Mouse (Mus musculus): Measurements from ENCODE around the gene Sin3a. TPM values are rescaled to one million over a fixed set of nuclear protein-coding genes. Genes with fewer than 3 reads are reported as not detected.

Gene Sin3a
- polyA plus RNA-seq, 1 experiment from 2014 or later = 40.8 TPM

- no peaks in the 10 kb centered on the region for H3K9me3 ChIP-seq (ENCODE audit: control insufficient read depth, low read length)
- DNase-seq (no peak), ATAC-seq (ENCODE audit: low FRiP score, low TSS enrichment) (no peak)
- no peak overlapping the region for H3K27ac ChIP-seq (replicated peaks; ENCODE audit: low read depth, low read length)
- no peaks in the 10 kb centered on the region for H3K27me3 ChIP-seq (ENCODE audit: control insufficient read depth, insufficient read depth, low read length)
- WGBS = 86% methylated on average over 5 of the region's 5 CpGs
- H3K4me2 ChIP-seq (ENCODE audit: low read length) = no peak overlapping the region
- H3K4me1 ChIP-seq (ENCODE audit: control insufficient read depth, insufficient read depth, low read length) = peaks cover 15% of the 10 kb centered on the region
- H3K36me3 ChIP-seq (ENCODE audit: control insufficient read depth, insufficient read depth, low read length) = peaks cover 6% of the 10 kb centered on the region
- H3K4me3 ChIP-seq (replicated peaks; ENCODE audit: low read depth, low read length) = no peak overlapping the region
- H3K9ac ChIP-seq (replicated peaks; ENCODE audit: low read length) = no peak overlapping the region
Measured at GRCm38 (mm10) chr9:57150192-57150591, 78.4 kb downstream of the Sin3a start.

GRCm38 (mm10) chr9:57152331-57152730 is 80.5 kb downstream of the Sin3a start:
- Histone ChIP-seq H3K9ac (replicated peaks; ENCODE audit: low read length) (no peak overlapping the region), H3K4me3 (replicated peaks; ENCODE audit: low read depth, low read length) (no peak overlapping the region), H3K27me3 (ENCODE audit: control insufficient read depth, insufficient read depth, low read length) (no peaks in the 10 kb centered on the region), H3K36me3 (ENCODE audit: control insufficient read depth, insufficient read depth, low read length) (peaks cover 13% of the 10 kb centered on the region), H3K9me3 (ENCODE audit: control insufficient read depth, low read length) (no peaks in the 10 kb centered on the region), H3K4me2 (ENCODE audit: low read length) (no peak overlapping the region), H3K27ac (replicated peaks; ENCODE audit: low read depth, low read length) (no peak overlapping the region), H3K4me1 (ENCODE audit: control insufficient read depth, insufficient read depth, low read length) (peaks cover 12% of the 10 kb centered on the region)
- ATAC-seq (ENCODE audit: low FRiP score, low TSS enrichment) (no peak), DNase-seq (peak; percentile 13)
- 53% methylated on average over 6 of the region's 6 CpGs for WGBS

GRCm38 (mm10) chr9:57156383-57156782 is 84.5 kb downstream of the Sin3a start:
- Histone ChIP-seq H3K36me3 (ENCODE audit: control insufficient read depth, insufficient read depth, low read length) (peaks cover 13% of the 10 kb centered on the region), H3K4me3 (replicated peaks; ENCODE audit: low read depth, low read length) (no peak overlapping the region), H3K9me3 (ENCODE audit: control insufficient read depth, low read length) (no peaks in the 10 kb centered on the region), H3K4me2 (ENCODE audit: low read length) (no peak overlapping the region), H3K27me3 (ENCODE audit: control insufficient read depth, insufficient read depth, low read length) (no peaks in the 10 kb centered on the region), H3K27ac (replicated peaks; ENCODE audit: low read depth, low read length) (no peak overlapping the region), H3K4me1 (ENCODE audit: control insufficient read depth, insufficient read depth, low read length) (peaks cover 10% of the 10 kb centered on the region), H3K9ac (replicated peaks; ENCODE audit: low read length) (no peak overlapping the region)
- WGBS = 96% methylated on average over 7 of the region's 7 CpGs
- no peak for ATAC-seq (ENCODE audit: low FRiP score, low TSS enrichment)
- DNase-seq = no peak

- WGBS = 86% methylated on average over 8 of the region's 8 CpGs
- Histone ChIP-seq H3K4me1 (ENCODE audit: control insufficient read depth, insufficient read depth, low read length) (peaks cover 10% of the 10 kb centered on the region), H3K36me3 (ENCODE audit: control insufficient read depth, insufficient read depth, low read length) (peaks cover 13% of the 10 kb centered on the region), H3K9ac (replicated peaks; ENCODE audit: low read length) (no peak overlapping the region), H3K27ac (replicated peaks; ENCODE audit: low read depth, low read length) (no peak overlapping the region), H3K4me2 (ENCODE audit: low read length) (peak overlapping the region; percentile 97), H3K9me3 (ENCODE audit: control insufficient read depth, low read length) (no peaks in the 10 kb centered on the region), H3K4me3 (replicated peaks; ENCODE audit: low read depth, low read length) (no peak overlapping the region), H3K27me3 (ENCODE audit: control insufficient read depth, insufficient read depth, low read length) (no peaks in the 10 kb centered on the region)
- ATAC-seq (ENCODE audit: low FRiP score, low TSS enrichment) = no peak
- no peak for DNase-seq
Measured at GRCm38 (mm10) chr9:57156823-57157222, 85.0 kb downstream of the Sin3a start.

GRCm38 (mm10) chr9:57157499-57157898 is 85.7 kb downstream of the Sin3a start:
- DNase-seq (no peak), ATAC-seq (ENCODE audit: low FRiP score, low TSS enrichment) (no peak)
- H3K27ac ChIP-seq (replicated peaks; ENCODE audit: low read depth, low read length) = peak overlapping the region; percentile 75
- peaks cover 10% of the 10 kb centered on the region for H3K4me1 ChIP-seq (ENCODE audit: control insufficient read depth, insufficient read depth, low read length)
- peaks cover 13% of the 10 kb centered on the region for H3K36me3 ChIP-seq (ENCODE audit: control insufficient read depth, insufficient read depth, low read length)
- WGBS = 33% methylated on average over 13 of the region's 13 CpGs
- peak overlapping the region; percentile 72 for H3K9ac ChIP-seq (replicated peaks; ENCODE audit: low read length)
- H3K4me3 ChIP-seq (replicated peaks; ENCODE audit: low read depth, low read length) = peak overlapping the region; percentile 89
- H3K27me3 ChIP-seq (ENCODE audit: control insufficient read depth, insufficient read depth, low read length) = no peaks in the 10 kb centered on the region
- H3K9me3 ChIP-seq (ENCODE audit: control insufficient read depth, low read length) = no peaks in the 10 kb centered on the region
- peak overlapping the region; percentile 97 for H3K4me2 ChIP-seq (ENCODE audit: low read length)

GRCm38 (mm10) chr9:57158013-57158470 is 86.2 kb downstream of the Sin3a start, which contains the start of gene Commd4:
Commd4 (minus strand) TSS chr9:57158331.
- H3K4me1 ChIP-seq (ENCODE audit: control insufficient read depth, insufficient read depth, low read length) = peaks cover 10% of the 10 kb centered on the region
- peak within 1 kb of the TSS; percentile 89 for H3K4me3 ChIP-seq (replicated peaks; ENCODE audit: low read depth, low read length)
- ATAC-seq (ENCODE audit: low FRiP score, low TSS enrichment) (peak; percentile 91), DNase-seq (peak; percentile 97)
- H3K9ac ChIP-seq (replicated peaks; ENCODE audit: low read length) = peak within 1 kb of the TSS; percentile 72
- peaks cover 13% of the 10 kb centered on the region for H3K36me3 ChIP-seq (ENCODE audit: control insufficient read depth, insufficient read depth, low read length)
- no peaks in the 10 kb centered on the region for H3K9me3 ChIP-seq (ENCODE audit: control insufficient read depth, low read length)
- H3K27me3 ChIP-seq (ENCODE audit: control insufficient read depth, insufficient read depth, low read length) = no peaks in the 10 kb centered on the region
- peak within 1 kb of the TSS; percentile 75 for H3K27ac ChIP-seq (replicated peaks; ENCODE audit: low read depth, low read length)
- under 1% methylated on average over 24 of the region's 24 CpGs for WGBS
- H3K4me2 ChIP-seq (ENCODE audit: low read length) = peak within 1 kb of the TSS; percentile 97

- Histone ChIP-seq H3K9ac (replicated peaks; ENCODE audit: low read length) (peak overlapping the region; percentile 72), H3K27ac (replicated peaks; ENCODE audit: low read depth, low read length) (peak overlapping the region; percentile 75), H3K4me2 (ENCODE audit: low read length) (peak overlapping the region; percentile 97), H3K4me3 (replicated peaks; ENCODE audit: low read depth, low read length) (peak overlapping the region; percentile 89), H3K9me3 (ENCODE audit: control insufficient read depth, low read length) (no peaks in the 10 kb centered on the region), H3K36me3 (ENCODE audit: control insufficient read depth, insufficient read depth, low read length) (peaks cover 13% of the 10 kb centered on the region), H3K27me3 (ENCODE audit: control insufficient read depth, insufficient read depth, low read length) (no peaks in the 10 kb centered on the region), H3K4me1 (ENCODE audit: control insufficient read depth, insufficient read depth, low read length) (peaks cover 10% of the 10 kb centered on the region)
- WGBS = 38% methylated on average over 11 of the region's 11 CpGs
- ATAC-seq (ENCODE audit: low FRiP score, low TSS enrichment) (peak; percentile 49), DNase-seq (no peak)
Measured at GRCm38 (mm10) chr9:57158506-57158905, 86.7 kb downstream of the Sin3a start.

- peak; percentile 61 for DNase-seq
- H3K36me3 ChIP-seq (ENCODE audit: control insufficient read depth, insufficient read depth, low read length) = no peaks in the 10 kb centered on the region
- no peaks in the 10 kb centered on the region for H3K9me3 ChIP-seq (ENCODE audit: control insufficient read depth, low read length)
- H3K27me3 ChIP-seq (ENCODE audit: control insufficient read depth, insufficient read depth, low read length) = no peaks in the 10 kb centered on the region
- peaks cover 4% of the 10 kb centered on the region for H3K4me1 ChIP-seq (ENCODE audit: control insufficient read depth, insufficient read depth, low read length)
- H3K4me3 ChIP-seq (replicated peaks; ENCODE audit: low read depth, low read length) = no peak overlapping the region
- WGBS = 15% methylated on average over 3 of the region's 3 CpGs
- H3K27ac ChIP-seq (replicated peaks; ENCODE audit: low read depth, low read length) = no peak overlapping the region
- H3K9ac ChIP-seq (replicated peaks; ENCODE audit: low read length) = no peak overlapping the region
- ATAC-seq (ENCODE audit: low FRiP score, low TSS enrichment) = no peak
- H3K4me2 ChIP-seq (ENCODE audit: low read length) = no peak overlapping the region
Measured at GRCm38 (mm10) chr9:57162496-57162895, 90.7 kb downstream of the Sin3a start.

- H3K4me2 ChIP-seq (ENCODE audit: low read length) = no peak overlapping the region
- H3K4me1 ChIP-seq (ENCODE audit: control insufficient read depth, insufficient read depth, low read length) = no peaks in the 10 kb centered on the region; the same call in 1 of the 2 replicates
- ATAC-seq (ENCODE audit: low FRiP score, low TSS enrichment) = no peak
- no peak overlapping the region for H3K9ac ChIP-seq (replicated peaks; ENCODE audit: low read length)
- H3K36me3 ChIP-seq (ENCODE audit: control insufficient read depth, insufficient read depth, low read length) = no peaks in the 10 kb centered on the region
- 33% methylated on average over 2 of the region's 2 CpGs for WGBS
- H3K27ac ChIP-seq (replicated peaks; ENCODE audit: low read depth, low read length) = no peak overlapping the region
- H3K4me3 ChIP-seq (replicated peaks; ENCODE audit: low read depth, low read length) = no peak overlapping the region
- no peak for DNase-seq
- H3K27me3 ChIP-seq (ENCODE audit: control insufficient read depth, insufficient read depth, low read length) = no peaks in the 10 kb centered on the region
- no peaks in the 10 kb centered on the region for H3K9me3 ChIP-seq (ENCODE audit: control insufficient read depth, low read length)
Measured at GRCm38 (mm10) chr9:57163137-57163536, 91.3 kb downstream of the Sin3a start.
